Mouse (Mus musculus): ENCODE results near the gene Prdm16. TPM values are rescaled to one million over a fixed set of nuclear protein-coding genes. Genes with fewer than 3 reads are reported as not detected.
A peak's percentile ranks its signal among the peaks of the same experiment; 100 is the strongest.

The Prdm16 gene
- polyA plus RNA-seq, 1 experiment from 2014 or later, result 19.4 TPM

GRCm38 (mm10) chr4:154639126-154639525 is 2.5 kb upstream of the Prdm16 start:
- H3K4me3 ChIP-seq (ENCODE audit: low read depth, low read length), result no peak overlapping the region

GRCm38 (mm10) chr4:154638320-154638886 is 1.7 kb upstream of the Prdm16 start:
- Histone ChIP-seq H3K9me3 (ENCODE audit: low read depth, low read length) (no peaks in the 10 kb centered on the region), H3K27ac (ENCODE audit: low read depth) (no peak overlapping the region), H3K4me3 (ENCODE audit: low read depth, low read length) (peak overlapping the region; percentile 67), H3K4me1 (ENCODE audit: insufficient read depth) (no peaks in the 10 kb centered on the region), H3K4me2 (peak overlapping the region; percentile 90), H3K9ac (peak overlapping the region; percentile 28; the same call in 1 of the 2 replicates), H3K27me3 (ENCODE audit: insufficient read depth, low read length) (peaks cover 92% of the 10 kb centered on the region), H3K36me3 (ENCODE audit: insufficient read depth) (no peaks in the 10 kb centered on the region)
- ATAC-seq (ENCODE audit: insufficient read depth) (no peak), DNase-seq (peak; percentile 35)
- 10% methylated on average over 15 of the region's 15 CpGs for WGBS
- TF ChIP-seq CTCF (IDR thresholded peaks at IDR 0.05; ENCODE audit: low read depth), result no peak

More at GRCm38 (mm10) chr4:154639126-154639525, 2.5 kb upstream of the Prdm16 start:
- H3K36me3 ChIP-seq (ENCODE audit: insufficient read depth), result no peaks in the 10 kb centered on the region
- no peak overlapping the region for H3K27ac ChIP-seq (ENCODE audit: low read depth)
- peak; percentile 50 for TF ChIP-seq CTCF (IDR thresholded peaks at IDR 0.05; ENCODE audit: low read depth)
- ATAC-seq (ENCODE audit: insufficient read depth) (no peak), DNase-seq (peak; percentile 38)
- no peak overlapping the region for H3K9ac ChIP-seq
- 5% methylated on average over 7 of the region's 7 CpGs for WGBS
- no peaks in the 10 kb centered on the region for H3K9me3 ChIP-seq (ENCODE audit: low read depth, low read length)
- peaks cover 92% of the 10 kb centered on the region for H3K27me3 ChIP-seq (ENCODE audit: insufficient read depth, low read length)
- H3K4me1 ChIP-seq (ENCODE audit: insufficient read depth), result no peaks in the 10 kb centered on the region
- peak overlapping the region; percentile 90 for H3K4me2 ChIP-seq

GRCm38 (mm10) chr4:154637468-154638319 is 1.0 kb upstream of the Prdm16 start:
- H3K9ac ChIP-seq, result peak overlapping the region; percentile 77
- DNase-seq (peak; percentile 40), ATAC-seq (ENCODE audit: insufficient read depth) (no peak)
- H3K9me3 ChIP-seq (ENCODE audit: low read depth, low read length), result no peaks in the 10 kb centered on the region
- no peak for TF ChIP-seq CTCF (IDR thresholded peaks at IDR 0.05; ENCODE audit: low read depth)
- H3K36me3 ChIP-seq (ENCODE audit: insufficient read depth), result no peaks in the 10 kb centered on the region
- H3K4me2 ChIP-seq, result peak overlapping the region; percentile 90
- H3K27ac ChIP-seq (ENCODE audit: low read depth), result peak overlapping the region; percentile 93
- H3K4me1 ChIP-seq (ENCODE audit: insufficient read depth), result no peaks in the 10 kb centered on the region
- H3K4me3 ChIP-seq (ENCODE audit: low read depth, low read length), result peak overlapping the region; percentile 67
- WGBS, result 1% methylated on average over 56 of the region's 73 CpGs
- peaks cover 92% of the 10 kb centered on the region for H3K27me3 ChIP-seq (ENCODE audit: insufficient read depth, low read length)

- peak overlapping the region; percentile 90 for H3K4me2 ChIP-seq
- peak overlapping the region; percentile 93 for H3K27ac ChIP-seq (ENCODE audit: low read depth)
- peak overlapping the region; percentile 77 for H3K9ac ChIP-seq
- WGBS, result under 1% methylated on average over 27 of the region's 30 CpGs
- H3K27me3 ChIP-seq (ENCODE audit: insufficient read depth, low read length), result peaks cover 92% of the 10 kb centered on the region
- peak overlapping the region; percentile 67 for H3K4me3 ChIP-seq (ENCODE audit: low read depth, low read length)
- DNase-seq (peak; percentile 88), ATAC-seq (ENCODE audit: insufficient read depth) (peak; percentile 78)
- no peaks in the 10 kb centered on the region for H3K36me3 ChIP-seq (ENCODE audit: insufficient read depth)
- H3K9me3 ChIP-seq (ENCODE audit: low read depth, low read length), result no peaks in the 10 kb centered on the region
- TF ChIP-seq CTCF (IDR thresholded peaks at IDR 0.05; ENCODE audit: low read depth), result peak; percentile 50
- H3K4me1 ChIP-seq (ENCODE audit: insufficient read depth), result no peaks in the 10 kb centered on the region
Measured at GRCm38 (mm10) chr4:154636053-154636433, 630 bp downstream of the Prdm16 start.

GRCm38 (mm10) chr4:154635241-154636052 is 1.2 kb downstream of the Prdm16 start:
- ATAC-seq (ENCODE audit: insufficient read depth) (peak; percentile 71), DNase-seq (peak; percentile 75)
- Histone ChIP-seq H3K4me3 (ENCODE audit: low read depth, low read length) (peak overlapping the region; percentile 67), H3K27ac (ENCODE audit: low read depth) (peak overlapping the region; percentile 93), H3K27me3 (ENCODE audit: insufficient read depth, low read length) (peaks cover 92% of the 10 kb centered on the region), H3K36me3 (ENCODE audit: insufficient read depth) (no peaks in the 10 kb centered on the region), H3K9me3 (ENCODE audit: low read depth, low read length) (no peaks in the 10 kb centered on the region), H3K4me1 (ENCODE audit: insufficient read depth) (no peaks in the 10 kb centered on the region), H3K4me2 (peak overlapping the region; percentile 90), H3K9ac (peak overlapping the region; percentile 77)
- no peak for TF ChIP-seq CTCF (IDR thresholded peaks at IDR 0.05; ENCODE audit: low read depth)
- WGBS, result under 1% methylated on average over 87 of the region's 94 CpGs

- Histone ChIP-seq H3K4me2 (peak overlapping the region; percentile 90), H3K4me1 (ENCODE audit: insufficient read depth) (0 out of 2 replicates have a peak, but pooled peaks cover 2% of the 10 kb centered on the region), H3K27ac (ENCODE audit: low read depth) (peak overlapping the region; percentile 48; the same call in 1 of the 2 replicates), H3K27me3 (ENCODE audit: insufficient read depth, low read length) (peaks cover 84% of the 10 kb centered on the region), H3K4me3 (ENCODE audit: low read depth, low read length) (peak overlapping the region; percentile 67), H3K9ac (peak overlapping the region; percentile 77), H3K36me3 (ENCODE audit: insufficient read depth) (no peaks in the 10 kb centered on the region), H3K9me3 (ENCODE audit: low read depth, low read length) (no peaks in the 10 kb centered on the region)
- TF ChIP-seq CTCF (IDR thresholded peaks at IDR 0.05; ENCODE audit: low read depth), result no peak
- WGBS, result 13% methylated on average over 44 of the region's 44 CpGs
- ATAC-seq (ENCODE audit: insufficient read depth), result no peak
- peak; percentile 33 for DNase-seq
Measured at GRCm38 (mm10) chr4:154634470-154635240, 2.0 kb downstream of the Prdm16 start.
